Mouse (Mus musculus) brain, embryonic 14.5 days (tissue): ENCODE data around the gene Mbnl1. TPM values are rescaled to one million over a fixed set of nuclear protein-coding genes. Genes with fewer than 3 reads are reported as not detected.

Source experiments
- DNase-seq: peaks from one replicate; pipeline ENCODE4 v3.0.0-alpha.2; 2011; ENCODE audit warnings: low read depth
- CTCF ChIP-seq: fragments of 200-500 bp; IDR thresholded peaks from 2 replicates; pipeline ENCODE4 v1.5.1; 2012; ENCODE audit warnings: inconsistent platforms, mild to moderate bottlenecking, moderate library complexity, borderline replicate concordance; ENCODE audit not compliant: insufficient read depth, insufficient read length; ENCODE audit errors: extremely low read depth
- POLR2A ChIP-seq: fragments of 200-500 bp; IDR thresholded peaks from 2 replicates; pipeline ENCODE4 v1.6.1; 2012; ENCODE audit warnings: mild to moderate bottlenecking, inconsistent platforms, borderline replicate concordance; ENCODE audit not compliant: poor library complexity, insufficient read depth, insufficient read length, severe bottlenecking; ENCODE audit errors: extremely low read depth
- polyA plus RNA-seq: library from polyadenylated mRNA; depleted of rRNA; stranded (reverse); fragments of >200 nt; gene quantifications from 2 replicates; pipeline ENCODE4 v1.2.3, GENCODE M21; 2012

Gene Mbnl1
- polyA plus RNA-seq, 1 experiment, result 25.3 TPM

GRCm38 (mm10) chr3:60580699-60581098, 108.1 kb downstream of the Mbnl1 start:
- TF ChIP-seq CTCF, result no peak
- TF ChIP-seq POLR2A, result no peak
- no peak for DNase-seq

- TF ChIP-seq POLR2A (no peak), CTCF (no peak)
- no peak for DNase-seq
Measured at GRCm38 (mm10) chr3:60582154-60582553, 109.5 kb downstream of the Mbnl1 start.

GRCm38 (mm10) chr3:60582620-60583019, 110.0 kb downstream of the Mbnl1 start:
- TF ChIP-seq POLR2A, result no peak
- TF ChIP-seq CTCF, result no peak
- DNase-seq, result peak; percentile 27

- TF ChIP-seq POLR2A (no peak), CTCF (no peak)
- no peak for DNase-seq
Measured at GRCm38 (mm10) chr3:60584704-60585103, 112.1 kb downstream of the Mbnl1 start.

- no peak for DNase-seq
- TF ChIP-seq POLR2A (no peak), CTCF (no peak)
Measured at GRCm38 (mm10) chr3:60586046-60586445, 113.4 kb downstream of the Mbnl1 start.

GRCm38 (mm10) chr3:60587149-60587548, 114.5 kb downstream of the Mbnl1 start:
- DNase-seq, result no peak
- TF ChIP-seq CTCF (no peak), POLR2A (no peak)

- no peak for DNase-seq
- TF ChIP-seq CTCF (no peak), POLR2A (no peak)
Measured at GRCm38 (mm10) chr3:60589361-60589760, 116.7 kb downstream of the Mbnl1 start.

GRCm38 (mm10) chr3:60595606-60596005, 123.0 kb downstream of the Mbnl1 start:
- TF ChIP-seq CTCF (no peak), POLR2A (no peak)
- DNase-seq, result no peak

- TF ChIP-seq POLR2A (no peak), CTCF (no peak)
- DNase-seq, result no peak
Measured at GRCm38 (mm10) chr3:60596985-60597384, 124.4 kb downstream of the Mbnl1 start.

- DNase-seq, result peak; percentile 77
- no peak for TF ChIP-seq POLR2A
- TF ChIP-seq CTCF, result peak; percentile 80; the same call in 1 of the 2 replicates
Measured at GRCm38 (mm10) chr3:60601686-60602085, 129.1 kb downstream of the Mbnl1 start.

- no peak for DNase-seq
- TF ChIP-seq CTCF (no peak), POLR2A (no peak)
Measured at GRCm38 (mm10) chr3:60602923-60603549, 130.4 kb downstream of the Mbnl1 start.

- no peak for TF ChIP-seq CTCF
- TF ChIP-seq POLR2A, result no peak
- DNase-seq, result no peak
Measured at GRCm38 (mm10) chr3:60603637-60604036, 131.0 kb downstream of the Mbnl1 start.
